Mouse (Mus musculus): Measurements from ENCODE around the gene Tspear. TPM values are rescaled to one million over a fixed set of nuclear protein-coding genes. Genes with fewer than 3 reads are reported as not detected.
A peak's percentile ranks its signal among the peaks of the same experiment; 100 is the strongest.

The Tspear gene
- total and polyA plus RNA-seq, 3 experiments, result 1.8 to 3.8 TPM; not detected in 1

GRCm38 (mm10) chr10:77912605-77913004, 226.2 kb downstream of the Tspear start:
- Histone ChIP-seq H3K4me3 (ENCODE audit: control insufficient read depth in 1 of 2, insufficient read depth in 1 of 2, low read depth in 2 of 2, low read length in 2 of 2) (no peak overlapping the region), H3K9me3 (replicated peaks; ENCODE audit: insufficient read depth, low read length) (no peaks in the 10 kb centered on the region), H3K27ac (ENCODE audit: control insufficient read depth, low read depth, low read length) (no peak overlapping the region), H3K79me2 (ENCODE audit: control insufficient read depth, insufficient read depth, low read length, poor library complexity) (no peaks in the 10 kb centered on the region), H3K9ac (ENCODE audit: control insufficient read depth, low read depth, low read length, poor library complexity, severe bottlenecking) (no peak overlapping the region), H3K4me1 (ENCODE audit: control insufficient read depth in 1 of 2, insufficient read depth in 2 of 2, low read length in 2 of 2) (no peaks in the 10 kb centered on the region), H3K36me3 (ENCODE audit: control insufficient read depth in 1 of 2, insufficient read depth in 2 of 2, low read length in 2 of 2) (no peaks in the 10 kb centered on the region), H3K27me3 (ENCODE audit: control insufficient read depth in 1 of 2, insufficient read depth in 2 of 2, low read length in 2 of 2) (no peaks in the 10 kb centered on the region)
- TF ChIP-seq USF2 (IDR thresholded peaks at IDR 0.05; ENCODE audit: borderline replicate concordance in 1 of 2, insufficient read depth in 1 of 2, low read depth in 1 of 2, low read length in 2 of 2) (no peak), ZKSCAN1 (IDR thresholded peaks at IDR 0.05; ENCODE audit: low read depth, low read length) (no peak), USF1 (IDR thresholded peaks at IDR 0.05; ENCODE audit: low read depth, low read length) (no peak)
- DNase-seq (ENCODE audit: low read depth, low spot score), result no peak

- H3K79me2 ChIP-seq (ENCODE audit: control insufficient read depth, insufficient read depth, low read length, poor library complexity), result no peaks in the 10 kb centered on the region
- no peak overlapping the region for H3K9ac ChIP-seq (ENCODE audit: control insufficient read depth, low read depth, low read length, poor library complexity, severe bottlenecking)
- H3K27ac ChIP-seq (ENCODE audit: control insufficient read depth, low read depth, low read length), result no peak overlapping the region
- no peak for DNase-seq (ENCODE audit: low read depth, low spot score)
- H3K4me1 ChIP-seq (ENCODE audit: control insufficient read depth in 1 of 2, insufficient read depth in 2 of 2, low read length in 2 of 2), result no peaks in the 10 kb centered on the region
- TF ChIP-seq UBTF (IDR thresholded peaks at IDR 0.05; ENCODE audit: borderline replicate concordance, insufficient read depth, low read depth, low read length) (no peak), POLR2A (IDR thresholded peaks at IDR 0.05; ENCODE audit: control insufficient read depth in 1 of 2, insufficient read depth in 1 of 2, low read depth in 1 of 2, low read length in 2 of 2, poor library complexity in 1 of 2) (no peak), CHD2 (IDR thresholded peaks at IDR 0.05; ENCODE audit: low read length) (no peak), BHLHE40 (IDR thresholded peaks at IDR 0.05; ENCODE audit: borderline replicate concordance, low read depth, low read length) (no peak), ELF1 (IDR thresholded peaks at IDR 0.05; ENCODE audit: low read depth, low read length) (no peak), USF1 (IDR thresholded peaks at IDR 0.05; ENCODE audit: low read depth, low read length) (no peak), NELFE (IDR thresholded peaks at IDR 0.05; ENCODE audit: low read depth, low read length) (no peak)
- no peaks in the 10 kb centered on the region for H3K9me3 ChIP-seq (replicated peaks; ENCODE audit: insufficient read depth, low read length)
- H3K4me3 ChIP-seq (ENCODE audit: control insufficient read depth in 1 of 2, insufficient read depth in 1 of 2, low read depth in 2 of 2, low read length in 2 of 2), result no peak overlapping the region
- no peaks in the 10 kb centered on the region for H3K36me3 ChIP-seq (ENCODE audit: control insufficient read depth in 1 of 2, insufficient read depth in 2 of 2, low read length in 2 of 2)
- H3K27me3 ChIP-seq (ENCODE audit: control insufficient read depth in 1 of 2, insufficient read depth in 2 of 2, low read length in 2 of 2), result no peaks in the 10 kb centered on the region
These were observed 226.9 kb downstream of the Tspear start for GRCm38 (mm10) chr10:77913292-77913691.

- Histone ChIP-seq H3K27me3 (ENCODE audit: control insufficient read depth in 1 of 2, insufficient read depth in 2 of 2, low read length in 2 of 2) (no peaks in the 10 kb centered on the region), H3K4me3 (ENCODE audit: control insufficient read depth in 1 of 2, insufficient read depth in 1 of 2, low read depth in 2 of 2, low read length in 2 of 2) (no peak overlapping the region), H3K9ac (ENCODE audit: control insufficient read depth, low read depth, low read length, poor library complexity, severe bottlenecking) (no peak overlapping the region), H3K4me1 (ENCODE audit: control insufficient read depth in 1 of 2, insufficient read depth in 2 of 2, low read length in 2 of 2) (no peaks in the 10 kb centered on the region), H3K27ac (ENCODE audit: control insufficient read depth, low read depth, low read length) (no peak overlapping the region), H3K9me3 (replicated peaks; ENCODE audit: insufficient read depth, low read length) (no peaks in the 10 kb centered on the region), H3K79me2 (ENCODE audit: control insufficient read depth, insufficient read depth, low read length, poor library complexity) (no peaks in the 10 kb centered on the region), H3K36me3 (ENCODE audit: control insufficient read depth in 1 of 2, insufficient read depth in 2 of 2, low read length in 2 of 2) (no peaks in the 10 kb centered on the region)
- TF ChIP-seq RAD21 (IDR thresholded peaks at IDR 0.05; ENCODE audit: low read depth, low read length), result peak; percentile 46
- TF ChIP-seq TAL1 (IDR thresholded peaks at IDR 0.05; ENCODE audit: low read length), result no peak
- TF ChIP-seq CTCF (IDR thresholded peaks at IDR 0.05 in 2 of 3, conservative IDR thresholded peaks at IDR 0.05 in 1 of 3; ENCODE audit: control insufficient read depth in 1 of 3, insufficient read depth in 1 of 3, low read depth in 2 of 3, low read length in 3 of 3, poor library complexity in 1 of 3, severe bottlenecking in 1 of 3), result peak; percentile 83 to 93 (median 90)
- no peak for TF ChIP-seq CHD2 (IDR thresholded peaks at IDR 0.05; ENCODE audit: low read length)
- 0 out of 2 replicates have a peak, but pooled peaks have one; percentile 22 for TF ChIP-seq ZC3H11A (IDR thresholded peaks at IDR 0.05; ENCODE audit: low read depth, low read length)
- TF ChIP-seq SMC3 (IDR thresholded peaks at IDR 0.05; ENCODE audit: low read depth, low read length), result peak; percentile 80
- TF ChIP-seq ETS1 (IDR thresholded peaks at IDR 0.05; ENCODE audit: low read depth, low read length), result no peak
- peak; percentile 62 for DNase-seq (ENCODE audit: low read depth, low spot score)
These were observed 230.4 kb downstream of the Tspear start for GRCm38 (mm10) chr10:77916636-77917335.
